Mouse (Mus musculus) liver, postnatal 0 days (tissue): ENCODE measurements around the gene Gars. TPM values are rescaled to one million over a fixed set of nuclear protein-coding genes. Genes with fewer than 3 reads are reported as not detected.

Experiments
- ATAC-seq: fragments of 200-750 bp; cut with Nextera tagmentation; 2 replicates; pipeline ENCODE4 v1.8.0; 2017; ENCODE audit warnings: mild to moderate bottlenecking, moderate library complexity
- DNase-seq: peaks from one replicate; pipeline ENCODE4 v3.0.0-alpha.2; 2016
- H3K27ac ChIP-seq: fragments of 300-500 bp; sonication (generic); 2 replicates; pipeline ENCODE4 v1.5.1; 2014; ENCODE audit warnings: antibody characterized with exemption, moderate library complexity, mild to moderate bottlenecking, low read depth
- H3K27me3 ChIP-seq: fragments of 300-500 bp; sonication (generic); 2 replicates; pipeline ENCODE4 v1.6.1; 2014; ENCODE audit warnings: low read length, control low read depth, mixed read lengths; ENCODE audit not compliant: insufficient read depth
- H3K36me3 ChIP-seq: fragments of 300-500 bp; sonication (generic); replicated peaks from 2 replicates; pipeline ENCODE4 v1.6.1; 2014; ENCODE audit warnings: mild to moderate bottlenecking, control low read depth, low read length, moderate library complexity, mixed read lengths; ENCODE audit not compliant: insufficient read depth
- H3K4me1 ChIP-seq: fragments of 300-500 bp; sonication (generic); 2 replicates; pipeline ENCODE4 v1.6.1; 2014; ENCODE audit warnings: antibody characterized with exemption, mild to moderate bottlenecking, control low read depth; ENCODE audit not compliant: insufficient read depth
- H3K4me2 ChIP-seq: fragments of 300-500 bp; sonication (generic); 2 replicates; pipeline ENCODE4 v1.6.1; 2014; ENCODE audit warnings: low read depth, mild to moderate bottlenecking, low read length, moderate library complexity, mixed read lengths
- H3K4me3 ChIP-seq: fragments of 300-500 bp; sonication (generic); 2 replicates; pipeline ENCODE4 v1.5.1; 2014; ENCODE audit warnings: low read depth, low read length
- H3K9ac ChIP-seq: fragments of 300-500 bp; sonication (generic); replicated peaks from 2 replicates; pipeline ENCODE4 v1.6.1; 2014; ENCODE audit warnings: mild to moderate bottlenecking, moderate library complexity
- H3K9me3 ChIP-seq: fragments of 300-500 bp; sonication (generic); 2 replicates; pipeline ENCODE4 v1.6.1; 2016; ENCODE audit warnings: mild to moderate bottlenecking, control low read depth, low read length, mixed read lengths
- CTCF ChIP-seq: sonication (generic); IDR thresholded peaks from 2 replicates; pipeline ENCODE4 v1.5.1; 2016; ENCODE audit warnings: antibody characterized with exemption, low read depth
- EP300 ChIP-seq: IDR thresholded peaks from 2 replicates; pipeline ENCODE4 v1.6.1; 2016; ENCODE audit warnings: antibody characterized with exemption, low read depth, mild to moderate bottlenecking
- WGBS: fragments of 180-500 bp; shearing (Covaris S2); extraction: QIAGEN DNeasy Blood & Tissue Kit; methylation state at CpG from one replicate; pipeline ENCODE4 v1.1.7; 2014; ENCODE audit not compliant: insufficient replicate concordance; 5-methylcytosine and 5-hydroxymethylcytosine counted together
- polyA plus RNA-seq: library from polyadenylated mRNA; unstranded; fragments of >200 nt; fragmentation: Nextera tagmentation; extraction: Ambion mirVana; gene quantifications from 2 replicates; pipeline ENCODE4 v1.2.1, GENCODE M21; 2015

The Gars gene
- polyA plus RNA-seq, 1 experiment from 2014 or later: 57.4 TPM

- Histone ChIP-seq H3K9ac (no peak overlapping the region), H3K36me3 (no peaks in the 10 kb centered on the region), H3K4me2 (no peak overlapping the region), H3K4me1 (no peaks in the 10 kb centered on the region), H3K27ac (no peak overlapping the region), H3K27me3 (no peaks in the 10 kb centered on the region), H3K9me3 (no peaks in the 10 kb centered on the region), H3K4me3 (no peak overlapping the region)
- ATAC-seq (no peak), DNase-seq (no peak)
- 75% methylated on average over 4 of the region's 4 CpGs for WGBS
- TF ChIP-seq CTCF: no peak
- TF ChIP-seq EP300: no peak
Measured at GRCm38 (mm10) chr6:55010330-55011091, 27.3 kb upstream of the Gars start.

GRCm38 (mm10) chr6:55012516-55012915, 25.3 kb upstream of the Gars start:
- WGBS: 68% methylated on average over 7 of the region's 7 CpGs
- Histone ChIP-seq H3K4me1 (no peaks in the 10 kb centered on the region), H3K9ac (no peak overlapping the region), H3K4me3 (no peak overlapping the region), H3K36me3 (no peaks in the 10 kb centered on the region), H3K4me2 (no peak overlapping the region), H3K27ac (no peak overlapping the region), H3K9me3 (no peaks in the 10 kb centered on the region), H3K27me3 (no peaks in the 10 kb centered on the region)
- ATAC-seq: no peak
- TF ChIP-seq EP300: no peak
- TF ChIP-seq CTCF: no peak
- no peak for DNase-seq

DNA sequence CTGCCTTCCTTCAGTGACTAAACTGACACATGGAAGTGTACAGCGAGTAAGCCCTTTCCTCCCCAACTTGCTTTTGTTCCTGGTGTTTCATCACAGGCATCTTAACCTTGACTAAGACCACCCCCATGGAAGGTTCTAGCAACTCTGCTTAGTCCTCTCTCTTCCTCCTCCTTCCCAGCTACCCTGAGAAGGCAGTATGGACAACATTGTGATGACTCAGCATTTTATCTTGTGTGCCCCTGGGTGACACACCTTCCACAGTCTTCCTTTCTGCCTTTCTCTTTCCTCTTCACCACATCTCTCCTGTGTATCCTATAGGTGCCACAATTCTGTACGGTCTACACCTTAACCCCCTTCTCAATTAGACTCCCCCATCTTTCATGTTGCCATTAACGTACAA, 23.6 kb upstream of the Gars start:
- Histone ChIP-seq H3K4me1 (no peaks in the 10 kb centered on the region), H3K4me2 (no peak overlapping the region), H3K4me3 (no peak overlapping the region), H3K36me3 (no peaks in the 10 kb centered on the region), H3K27me3 (no peaks in the 10 kb centered on the region), H3K9ac (no peak overlapping the region), H3K27ac (no peak overlapping the region), H3K9me3 (no peaks in the 10 kb centered on the region)
- 75% methylated on average over 3 of the region's 3 CpGs for WGBS
- no peak for TF ChIP-seq CTCF
- no peak for TF ChIP-seq EP300
- no peak for ATAC-seq
- no peak for DNase-seq

DNA sequence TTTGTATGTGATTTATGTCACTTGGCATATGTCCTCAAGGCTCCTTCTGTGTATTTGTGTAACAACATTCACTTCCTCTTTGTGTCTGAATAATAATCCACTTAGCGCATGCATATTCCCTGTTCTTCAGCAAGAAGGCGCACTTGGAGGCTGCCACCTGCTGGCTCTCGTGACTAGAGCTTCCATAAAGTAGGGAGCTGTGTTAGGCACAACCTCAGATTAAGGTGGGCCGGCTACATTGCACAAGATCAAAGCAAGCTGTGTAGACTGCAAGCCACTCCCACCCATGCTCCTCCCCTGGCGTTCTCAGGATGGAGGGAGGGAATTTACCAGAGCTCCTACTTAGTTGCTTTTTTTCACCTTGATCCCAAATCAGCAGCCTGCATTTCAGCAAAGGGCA, 21.6 kb upstream of the Gars start:
- no peak overlapping the region for H3K9ac ChIP-seq
- DNase-seq: peak; percentile 52
- no peaks in the 10 kb centered on the region for H3K9me3 ChIP-seq
- H3K27ac ChIP-seq: no peak overlapping the region
- H3K36me3 ChIP-seq: no peaks in the 10 kb centered on the region
- H3K4me1 ChIP-seq: no peaks in the 10 kb centered on the region
- H3K4me3 ChIP-seq: no peak overlapping the region
- peak; percentile 56 for ATAC-seq
- no peaks in the 10 kb centered on the region for H3K27me3 ChIP-seq
- TF ChIP-seq EP300 (no peak), CTCF (peak; percentile 73)
- 11% methylated on average over 5 of the region's 5 CpGs for WGBS
- no peak overlapping the region for H3K4me2 ChIP-seq

GRCm38 (mm10) chr6:55016710-55017583, 20.9 kb upstream of the Gars start:
- Histone ChIP-seq H3K9ac (no peak overlapping the region), H3K9me3 (no peaks in the 10 kb centered on the region), H3K4me2 (peak overlapping the region; percentile 16), H3K36me3 (no peaks in the 10 kb centered on the region), H3K27ac (no peak overlapping the region), H3K27me3 (no peaks in the 10 kb centered on the region), H3K4me3 (no peak overlapping the region), H3K4me1 (no peaks in the 10 kb centered on the region)
- ATAC-seq: peak; percentile 56; the same call in 1 of the 2 replicates
- DNase-seq: peak; percentile 66
- TF ChIP-seq EP300 (no peak), CTCF (peak; percentile 95)
- WGBS: 22% methylated on average over 15 of the region's 15 CpGs

DNA sequence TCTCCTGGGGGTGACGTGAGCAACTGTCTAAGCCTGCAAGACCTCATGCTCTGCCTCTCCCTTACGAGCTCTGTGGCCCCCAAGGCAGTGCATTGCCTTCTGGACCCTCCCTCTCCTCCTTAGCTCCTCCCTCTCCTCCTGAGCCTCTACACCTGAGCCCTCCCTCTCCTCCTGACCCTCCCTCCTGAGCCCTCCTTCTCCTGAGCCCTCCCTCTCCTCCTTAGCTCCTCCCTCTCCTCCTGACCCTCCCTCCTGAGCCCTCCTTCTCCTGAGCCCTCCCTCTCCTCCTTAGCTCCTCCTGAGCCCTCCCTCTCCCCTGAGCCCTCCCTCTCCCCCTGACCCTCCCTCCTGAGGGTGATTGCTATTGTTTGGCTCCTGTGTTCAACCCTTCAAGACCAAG, 19.4 kb upstream of the Gars start:
- Histone ChIP-seq H3K9ac (no peak overlapping the region), H3K4me3 (no peak overlapping the region), H3K4me1 (no peaks in the 10 kb centered on the region), H3K27me3 (no peaks in the 10 kb centered on the region), H3K27ac (no peak overlapping the region), H3K4me2 (no peak overlapping the region), H3K9me3 (no peaks in the 10 kb centered on the region), H3K36me3 (no peaks in the 10 kb centered on the region)
- DNase-seq (no peak), ATAC-seq (no peak)
- 66% methylated on average over 2 of the region's 2 CpGs for WGBS
- TF ChIP-seq EP300: no peak
- no peak for TF ChIP-seq CTCF
